Mouse (Mus musculus): ENCODE measurements at regions not wholly inside any gene's neighbourhood (a gene's known extent, or its start where the extent isn't known, plus 50 kb on each side); places are given as distances from the start of the nearest gene placed in this dataset.

DNA sequence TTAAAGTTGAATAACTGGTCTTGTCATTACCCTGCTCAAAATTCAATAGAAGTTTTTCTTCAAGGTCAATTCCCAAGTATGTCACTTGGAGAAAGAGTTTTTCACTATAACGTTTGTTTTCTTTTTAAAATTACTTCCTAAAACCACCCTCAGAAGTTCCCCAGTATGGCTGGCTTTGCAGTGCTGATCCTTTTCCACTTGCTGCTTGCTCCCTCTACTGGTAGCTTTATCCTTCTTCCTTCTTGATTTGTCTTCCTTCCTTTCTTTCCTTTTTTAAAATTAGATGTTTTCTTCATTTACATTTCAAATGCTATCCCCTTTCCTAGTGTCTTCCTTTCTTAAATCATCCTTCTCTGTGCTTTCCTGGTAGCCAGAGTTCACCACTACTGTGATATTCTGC lies 73.6 kb downstream of the Rtl3 start:
- peak; percentile 4 for DNase-seq (ENCODE audit: low spot score)

All from lung, postnatal 25 days (tissue).